In the genomic region with DNA sequence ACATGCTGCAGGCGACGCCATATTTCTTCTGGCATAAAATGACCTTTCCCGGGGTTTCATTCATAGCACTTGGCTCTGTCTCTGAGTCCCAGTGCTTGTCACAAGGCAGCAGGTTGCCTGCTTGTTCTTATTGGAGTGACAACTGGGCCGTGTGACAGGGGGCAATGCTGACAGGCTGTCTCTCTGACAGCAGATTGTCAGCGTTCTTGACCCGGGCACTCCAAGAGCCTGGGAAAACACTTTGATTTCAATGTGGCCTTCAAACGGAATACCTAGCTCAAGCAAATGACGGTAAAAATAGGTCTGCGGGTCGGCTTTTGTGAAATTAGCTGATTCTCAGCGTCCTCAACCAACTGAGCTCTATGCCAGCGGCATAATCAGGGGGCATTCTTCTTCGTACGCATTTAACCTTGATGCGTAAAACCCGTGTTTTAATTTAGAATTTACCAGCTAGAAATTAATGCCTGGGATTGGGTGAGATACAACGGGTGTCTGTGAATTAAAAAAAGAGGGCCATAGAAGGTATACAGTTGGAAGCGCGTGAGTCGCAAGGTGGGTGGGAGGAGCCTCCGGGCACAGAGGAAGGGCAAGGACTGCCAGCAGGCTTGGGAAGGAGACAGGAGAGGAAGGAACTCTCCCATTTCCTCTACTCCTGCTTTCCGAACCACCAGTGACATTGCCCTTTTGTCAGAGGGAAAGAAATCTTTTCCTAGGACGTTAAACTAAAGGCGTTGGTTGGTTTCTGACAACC, we compare ENCODE assay signal across 8 mouse cellular contexts. TPM values are rescaled to one million over a fixed set of nuclear protein-coding genes. Genes with fewer than 3 reads are reported as not detected.
A peak's percentile ranks its signal among the peaks of the same experiment; 100 is the strongest.
DNase-seq lines count a peak whose midpoint lies in the region; ATAC-seq and TF ChIP-seq lines count a peak whose summit lies in the region.

No protein-coding gene starts in this region.

- peak overlapping the region; percentile 18; the same call in 1 of the 2 replicates for H3K4me3 ChIP-seq in gastrocnemius, adult 2 months
- H3K4me3 ChIP-seq in heart, postnatal 0 days (ENCODE audit: low read depth, low read length) = peak overlapping the region; percentile 25
- H3K4me3 ChIP-seq in liver, embryonic 14.5 days (ENCODE audit: insufficient read depth in 1 of 2, low read depth in 2 of 2, low read length in 2 of 2) = no peak overlapping the region

- peak overlapping the region; percentile 22; the same call in 1 of the 2 replicates for H3K9ac ChIP-seq in heart, postnatal 0 days (replicated peaks; ENCODE audit: low read depth, low read length)
- no peak overlapping the region for H3K9ac ChIP-seq in liver, embryonic 14.5 days (replicated peaks)

- intact Hi-C loops in gastrocnemius, adult 2 months (cut with DNase I) = no loop called here

- H3K27ac ChIP-seq in gastrocnemius, adult 2 months = no peak overlapping the region
- H3K27ac ChIP-seq in heart, postnatal 0 days (ENCODE audit: low read depth) = peak overlapping the region; percentile 88
- no peak overlapping the region for H3K27ac ChIP-seq in liver, embryonic 14.5 days

- H3K4me2 ChIP-seq in heart, postnatal 0 days (ENCODE audit: low read depth, low read length) = peak overlapping the region; percentile 50
- peak overlapping the region; percentile 14 for H3K4me2 ChIP-seq in liver, embryonic 14.5 days (ENCODE audit: low read depth)

- no peak for TF ChIP-seq CTCF in gastrocnemius, adult 2 months (IDR thresholded peaks at IDR 0.05)
- TF ChIP-seq CTCF in heart, postnatal 0 days (IDR thresholded peaks at IDR 0.05; ENCODE audit: low read depth) = no peak
- TF ChIP-seq CTCF in liver, embryonic 14.5 days (IDR thresholded peaks at IDR 0.05; ENCODE audit: low read depth) = no peak

- H3K9me3 ChIP-seq in heart, postnatal 0 days (replicated peaks; ENCODE audit: control insufficient read depth, low read length) = no peaks in the 10 kb centered on the region
- H3K9me3 ChIP-seq in liver, embryonic 14.5 days (ENCODE audit: control insufficient read depth, low read length) = no peaks in the 10 kb centered on the region

- H3K27me3 ChIP-seq in heart, postnatal 0 days (ENCODE audit: control insufficient read depth, insufficient read depth, low read length) = no peaks in the 10 kb centered on the region
- H3K27me3 ChIP-seq in liver, embryonic 14.5 days (ENCODE audit: control insufficient read depth, insufficient read depth, low read length) = no peaks in the 10 kb centered on the region

- no peak for TF ChIP-seq EP300 in heart, postnatal 0 days (IDR thresholded peaks at IDR 0.05; ENCODE audit: low read depth)
- no peak for TF ChIP-seq EP300 in liver, embryonic 14.5 days (IDR thresholded peaks at IDR 0.05; ENCODE audit: low read depth)

- whole genome bisulfite sequencing in heart, postnatal 0 days = 25% methylated on average over 24 of the region's 24 CpGs
- WGBS in liver, embryonic 14.5 days (ENCODE audit: insufficient replicate concordance) = 45% methylated on average over 24 of the region's 24 CpGs

- no peaks in the 10 kb centered on the region for H3K36me3 ChIP-seq in heart, postnatal 0 days (replicated peaks; ENCODE audit: control insufficient read depth, insufficient read depth, low read length)
- H3K36me3 ChIP-seq in liver, embryonic 14.5 days (replicated peaks; ENCODE audit: control insufficient read depth, insufficient read depth, low read depth) = no peaks in the 10 kb centered on the region

- no peak for DNase-seq in gastrocnemius, adult 2 months
- DNase-seq in gastrocnemius, postnatal 10 days = no peak
- peak; percentile 83 to 87 for DNase-seq in cerebellum, postnatal 10 days
- DNase-seq in heart, postnatal 0 days (ENCODE audit: low spot score) = peak; percentile 90
- DNase-seq in liver, embryonic 14.5 days (ENCODE audit: low read depth in 3 of 3, low spot score in 3 of 3) = no peak
- no peak for DNase-seq in ovary, adult 18-20 months (ENCODE audit: low spot score)
- DNase-seq in layer of hippocampus, adult 11-12 months (ENCODE audit: low spot score) = no peak
- DNase-seq in right cerebral cortex, postnatal 4 days = no peak

- ATAC-seq in heart, postnatal 0 days (ENCODE audit: insufficient read depth, low read depth) = peak; percentile 91
- ATAC-seq in liver, embryonic 14.5 days (ENCODE audit: insufficient read depth) = no peak

- H3K4me1 ChIP-seq in heart, postnatal 0 days (ENCODE audit: control insufficient read depth, insufficient read depth) = peaks cover 25% of the 10 kb centered on the region
- peaks cover 0 to 17% of the 10 kb centered on the region in 2 experiments; a peak in 2 of 4 replicates for H3K4me1 ChIP-seq in liver, embryonic 14.5 days (replicated peaks; ENCODE audit: control insufficient read depth in 2 of 2, insufficient read depth in 2 of 2, low read length in 1 of 2)

RNA-seq across cellular contexts. Expression of gene Phlda1, which starts 13.7 kb away (rescaled TPM):
- total RNA-seq in gastrocnemius, adult 2 months (2021) = 1 to 10 TPM; 4.2 to 4.9 TPM
- total RNA-seq in gastrocnemius, postnatal 10 days (2021) = 1 to 10 TPM; 7.2 to 8.2 TPM
- 3.0 and 15.5 TPM in 2 replicates for total RNA-seq in heart, postnatal 0 days (2014; rRNA removed; ENCODE audit: low replicate concordance)
- 26.3 and 27.2 TPM in 2 replicates for polyA plus RNA-seq in heart, postnatal 0 days (2015; fragmentation: Nextera tagmentation; extraction: Ambion mirVana)
- polyA plus RNA-seq in liver, embryonic 14.5 days (2012; rRNA removed) = 2.1 and 2.8 TPM in 2 replicates
- 2.8 and 3.9 TPM in 2 replicates for polyA plus RNA-seq in liver, embryonic 14.5 days (2014; fragmentation: Nextera tagmentation; extraction: Ambion mirVana)

RNA-seq across cellular contexts. Expression of gene Nap1l1, which starts 46.8 kb away (rescaled TPM):
- 10 to 100 TPM; 62.8 to 64.2 TPM for total RNA-seq in gastrocnemius, adult 2 months (2021)
- total RNA-seq in gastrocnemius, postnatal 10 days (2021) = 10 to 100 TPM; 63.3 to 82.9 TPM
- 15.5 and 22.8 TPM in 2 replicates for total RNA-seq in heart, postnatal 0 days (2014; rRNA removed; ENCODE audit: low replicate concordance)
- polyA plus RNA-seq in heart, postnatal 0 days (2015; fragmentation: Nextera tagmentation; extraction: Ambion mirVana) = 64.2 and 64.5 TPM in 2 replicates
- 43.7 and 117 TPM in 2 replicates for polyA plus RNA-seq in liver, embryonic 14.5 days (2012; rRNA removed)
- polyA plus RNA-seq in liver, embryonic 14.5 days (2014; fragmentation: Nextera tagmentation; extraction: Ambion mirVana) = 103 and 109 TPM in 2 replicates

Comparison
In these comparisons a context has a peak if more than half of its experiments do, and no peak if none do; other contexts are left out.
1. DNase-seq: peak in cerebellum, postnatal 10 days (2 of 2) and heart, postnatal 0 days (single experiment); none in gastrocnemius, adult 2 months (single experiment), gastrocnemius, postnatal 10 days (single experiment), liver, embryonic 14.5 days (0 of 3), ovary, adult 18-20 months (single experiment), layer of hippocampus, adult 11-12 months (single experiment) and right cerebral cortex, postnatal 4 days (single experiment).
2. H3K4me3 ChIP-seq: peak in gastrocnemius, adult 2 months (single experiment) and heart, postnatal 0 days (single experiment); none in liver, embryonic 14.5 days (0 of 2).